Mouse (Mus musculus) small intestine, adult 2 months (tissue): ENCODE measurements around the gene Rwdd2a.

Experiments used
- CTCF ChIP-seq: fragments of 200-500 bp; IDR thresholded peaks from 2 replicates; pipeline ENCODE4 v1.5.1; 2012; ENCODE audit warnings: low read depth, mild to moderate bottlenecking, control low read depth, inconsistent platforms, low read length, moderate library complexity, mixed read lengths; ENCODE audit not compliant: insufficient replicate concordance, insufficient read length; ENCODE audit errors: extremely low read depth
- POLR2A ChIP-seq: fragments of 200-500 bp; IDR thresholded peaks from 2 replicates; pipeline ENCODE4 v1.6.1; 2012; ENCODE audit warnings: low read depth, mild to moderate bottlenecking, control low read depth, inconsistent platforms, low read length, moderate library complexity

- TF ChIP-seq CTCF (no peak), POLR2A (no peak)
Observed at GRCm38 (mm10) chr9:86522335-86522734, 49.5 kb upstream of the Rwdd2a start.
